Mouse (Mus musculus): ENCODE measurements around the gene Fam120a. TPM values are rescaled to one million over a fixed set of nuclear protein-coding genes. Genes with fewer than 3 reads are reported as not detected.

Fam120a gene
- polyA plus RNA-seq, 1 experiment from 2014 or later, result 22.5 TPM

- H3K4me3 ChIP-seq (ENCODE audit: low read depth, low read length), result no peak overlapping the region
- no peak overlapping the region for H3K9ac ChIP-seq (ENCODE audit: low read length)
- H3K4me1 ChIP-seq (replicated peaks; ENCODE audit: control insufficient read depth, insufficient read depth, low read length), result peaks cover 3% of the 10 kb centered on the region
- 60% methylated on average over 5 of the region's 5 CpGs for WGBS
- no peak for DNase-seq (ENCODE audit: low spot score)
- H3K9me3 ChIP-seq (ENCODE audit: control insufficient read depth, low read length), result no peaks in the 10 kb centered on the region
- no peaks in the 10 kb centered on the region for H3K36me3 ChIP-seq (ENCODE audit: control insufficient read depth, insufficient read depth, low read length)
- H3K27me3 ChIP-seq (ENCODE audit: control insufficient read depth, insufficient read depth, low read length), result no peaks in the 10 kb centered on the region
- ATAC-seq (replicated peaks; ENCODE audit: low FRiP score), result no peak
- H3K4me2 ChIP-seq (ENCODE audit: low read depth, low read length, severe bottlenecking), result no peak overlapping the region
- H3K27ac ChIP-seq (ENCODE audit: low read depth, low read length), result no peak overlapping the region
Measured at GRCm38 (mm10) chr13:48971033-48971432, 3.2 kb upstream of the Fam120a start.

GRCm38 (mm10) chr13:48970566-48970965 lies 2.7 kb upstream of the Fam120a start:
- ATAC-seq (replicated peaks; ENCODE audit: low FRiP score), result no peak
- peaks cover 7% of the 10 kb centered on the region for H3K4me1 ChIP-seq (replicated peaks; ENCODE audit: control insufficient read depth, insufficient read depth, low read length)
- no peak overlapping the region for H3K4me2 ChIP-seq (ENCODE audit: low read depth, low read length, severe bottlenecking)
- no peak overlapping the region for H3K4me3 ChIP-seq (ENCODE audit: low read depth, low read length)
- H3K9me3 ChIP-seq (ENCODE audit: control insufficient read depth, low read length), result no peaks in the 10 kb centered on the region
- H3K27ac ChIP-seq (ENCODE audit: low read depth, low read length), result no peak overlapping the region
- WGBS, result 73% methylated on average over 13 of the region's 13 CpGs
- H3K9ac ChIP-seq (ENCODE audit: low read length), result no peak overlapping the region
- no peak for DNase-seq (ENCODE audit: low spot score)
- no peaks in the 10 kb centered on the region for H3K36me3 ChIP-seq (ENCODE audit: control insufficient read depth, insufficient read depth, low read length)
- no peaks in the 10 kb centered on the region for H3K27me3 ChIP-seq (ENCODE audit: control insufficient read depth, insufficient read depth, low read length)

- ATAC-seq (replicated peaks; ENCODE audit: low FRiP score), result no peak
- no peak for DNase-seq (ENCODE audit: low spot score)
- Histone ChIP-seq H3K27ac (ENCODE audit: low read depth, low read length) (peak overlapping the region; percentile 97), H3K27me3 (ENCODE audit: control insufficient read depth, insufficient read depth, low read length) (no peaks in the 10 kb centered on the region), H3K9me3 (ENCODE audit: control insufficient read depth, low read length) (no peaks in the 10 kb centered on the region), H3K9ac (ENCODE audit: low read length) (peak overlapping the region; percentile 95), H3K36me3 (ENCODE audit: control insufficient read depth, insufficient read depth, low read length) (no peaks in the 10 kb centered on the region), H3K4me2 (ENCODE audit: low read depth, low read length, severe bottlenecking) (peak overlapping the region; percentile 56), H3K4me3 (ENCODE audit: low read depth, low read length) (peak overlapping the region; percentile 89), H3K4me1 (replicated peaks; ENCODE audit: control insufficient read depth, insufficient read depth, low read length) (peaks cover 12% of the 10 kb centered on the region)
- WGBS, result 13% methylated on average over 7 of the region's 7 CpGs
Measured at GRCm38 (mm10) chr13:48968750-48969088, 902 bp upstream of the Fam120a start.

- H3K4me3 ChIP-seq (ENCODE audit: low read depth, low read length), result peak overlapping the region; percentile 89
- H3K36me3 ChIP-seq (ENCODE audit: control insufficient read depth, insufficient read depth, low read length), result no peaks in the 10 kb centered on the region
- H3K9ac ChIP-seq (ENCODE audit: low read length), result peak overlapping the region; percentile 95
- H3K27me3 ChIP-seq (ENCODE audit: control insufficient read depth, insufficient read depth, low read length), result no peaks in the 10 kb centered on the region
- H3K9me3 ChIP-seq (ENCODE audit: control insufficient read depth, low read length), result no peaks in the 10 kb centered on the region
- H3K27ac ChIP-seq (ENCODE audit: low read depth, low read length), result peak overlapping the region; percentile 97
- ATAC-seq (replicated peaks; ENCODE audit: low FRiP score), result peak; percentile 16; the same call in 1 of the 2 replicates
- H3K4me1 ChIP-seq (replicated peaks; ENCODE audit: control insufficient read depth, insufficient read depth, low read length), result peaks cover 13% of the 10 kb centered on the region
- DNase-seq (ENCODE audit: low spot score), result peak; percentile 79
- H3K4me2 ChIP-seq (ENCODE audit: low read depth, low read length, severe bottlenecking), result peak overlapping the region; percentile 96
- WGBS, result under 1% methylated on average over 45 of the region's 58 CpGs
Measured at GRCm38 (mm10) chr13:48966851-48967821, 681 bp downstream of the Fam120a start.

GRCm38 (mm10) chr13:48965559-48966525 lies 2.0 kb downstream of the Fam120a start:
- no peak overlapping the region for H3K27ac ChIP-seq (ENCODE audit: low read depth, low read length)
- H3K4me1 ChIP-seq (replicated peaks; ENCODE audit: control insufficient read depth, insufficient read depth, low read length), result peaks cover 13% of the 10 kb centered on the region
- no peaks in the 10 kb centered on the region for H3K27me3 ChIP-seq (ENCODE audit: control insufficient read depth, insufficient read depth, low read length)
- DNase-seq (ENCODE audit: low spot score) (peak; percentile 73), ATAC-seq (replicated peaks; ENCODE audit: low FRiP score) (peak; percentile 43; the same call in 1 of the 2 replicates)
- WGBS, result 23% methylated on average over 7 of the region's 7 CpGs
- H3K9me3 ChIP-seq (ENCODE audit: control insufficient read depth, low read length), result no peaks in the 10 kb centered on the region
- peak overlapping the region; percentile 95 for H3K9ac ChIP-seq (ENCODE audit: low read length)
- no peaks in the 10 kb centered on the region for H3K36me3 ChIP-seq (ENCODE audit: control insufficient read depth, insufficient read depth, low read length)
- H3K4me2 ChIP-seq (ENCODE audit: low read depth, low read length, severe bottlenecking), result peak overlapping the region; percentile 96
- H3K4me3 ChIP-seq (ENCODE audit: low read depth, low read length), result peak overlapping the region; percentile 89

GRCm38 (mm10) chr13:48964850-48965249 lies 3.0 kb downstream of the Fam120a start:
- Histone ChIP-seq H3K4me3 (ENCODE audit: low read depth, low read length) (no peak overlapping the region), H3K9me3 (ENCODE audit: control insufficient read depth, low read length) (no peaks in the 10 kb centered on the region), H3K9ac (ENCODE audit: low read length) (peak overlapping the region; percentile 33), H3K4me2 (ENCODE audit: low read depth, low read length, severe bottlenecking) (peak overlapping the region; percentile 96; the same call in 1 of the 2 replicates), H3K27ac (ENCODE audit: low read depth, low read length) (no peak overlapping the region), H3K4me1 (replicated peaks; ENCODE audit: control insufficient read depth, insufficient read depth, low read length) (peaks cover 13% of the 10 kb centered on the region), H3K27me3 (ENCODE audit: control insufficient read depth, insufficient read depth, low read length) (no peaks in the 10 kb centered on the region), H3K36me3 (ENCODE audit: control insufficient read depth, insufficient read depth, low read length) (no peaks in the 10 kb centered on the region)
- DNase-seq (ENCODE audit: low spot score) (no peak), ATAC-seq (replicated peaks; ENCODE audit: low FRiP score) (no peak)
- WGBS, result 85% methylated on average over 4 of the region's 4 CpGs

GRCm38 (mm10) chr13:48963111-48963510 lies 4.7 kb downstream of the Fam120a start:
- H3K4me1 ChIP-seq (replicated peaks; ENCODE audit: control insufficient read depth, insufficient read depth, low read length), result peaks cover 13% of the 10 kb centered on the region
- no peak overlapping the region for H3K4me3 ChIP-seq (ENCODE audit: low read depth, low read length)
- H3K9ac ChIP-seq (ENCODE audit: low read length), result no peak overlapping the region
- H3K36me3 ChIP-seq (ENCODE audit: control insufficient read depth, insufficient read depth, low read length), result no peaks in the 10 kb centered on the region
- 80% methylated on average over 1 of the region's 1 CpGs for WGBS
- no peaks in the 10 kb centered on the region for H3K27me3 ChIP-seq (ENCODE audit: control insufficient read depth, insufficient read depth, low read length)
- no peak overlapping the region for H3K4me2 ChIP-seq (ENCODE audit: low read depth, low read length, severe bottlenecking)
- H3K9me3 ChIP-seq (ENCODE audit: control insufficient read depth, low read length), result no peaks in the 10 kb centered on the region
- DNase-seq (ENCODE audit: low spot score) (no peak), ATAC-seq (replicated peaks; ENCODE audit: low FRiP score) (no peak)
- H3K27ac ChIP-seq (ENCODE audit: low read depth, low read length), result no peak overlapping the region

GRCm38 (mm10) chr13:48962519-48962918 lies 5.3 kb downstream of the Fam120a start:
- no peak overlapping the region for H3K9ac ChIP-seq (ENCODE audit: low read length)
- H3K4me3 ChIP-seq (ENCODE audit: low read depth, low read length), result no peak overlapping the region
- peaks cover 13% of the 10 kb centered on the region for H3K4me1 ChIP-seq (replicated peaks; ENCODE audit: control insufficient read depth, insufficient read depth, low read length)
- ATAC-seq (replicated peaks; ENCODE audit: low FRiP score) (no peak), DNase-seq (ENCODE audit: low spot score) (no peak)
- H3K9me3 ChIP-seq (ENCODE audit: control insufficient read depth, low read length), result no peaks in the 10 kb centered on the region
- H3K4me2 ChIP-seq (ENCODE audit: low read depth, low read length, severe bottlenecking), result no peak overlapping the region
- no peak overlapping the region for H3K27ac ChIP-seq (ENCODE audit: low read depth, low read length)
- no peaks in the 10 kb centered on the region for H3K27me3 ChIP-seq (ENCODE audit: control insufficient read depth, insufficient read depth, low read length)
- H3K36me3 ChIP-seq (ENCODE audit: control insufficient read depth, insufficient read depth, low read length), result no peaks in the 10 kb centered on the region
- 71% methylated on average over 3 of the region's 3 CpGs for WGBS

Measured in forebrain, embryonic 11.5 days (tissue).